Mouse (Mus musculus) urinary bladder, adult 2 months (tissue): ENCODE results near the gene Notch4. TPM values are rescaled to one million over a fixed set of nuclear protein-coding genes. Genes with fewer than 3 reads are reported as not detected.

Experiments
- DNase-seq: peaks from one replicate; pipeline ENCODE4 v3.0.0; 2022; ENCODE audit warnings: low spot score
- polyA plus RNA-seq: library from polyadenylated mRNA; depleted of rRNA; stranded (reverse); fragments of >200 nt; gene quantifications from 2 replicates; pipeline ENCODE4 v1.2.3, GENCODE M21; 2012

The Notch4 gene
- polyA plus RNA-seq, 1 experiment: 3.2 TPM

DNA sequence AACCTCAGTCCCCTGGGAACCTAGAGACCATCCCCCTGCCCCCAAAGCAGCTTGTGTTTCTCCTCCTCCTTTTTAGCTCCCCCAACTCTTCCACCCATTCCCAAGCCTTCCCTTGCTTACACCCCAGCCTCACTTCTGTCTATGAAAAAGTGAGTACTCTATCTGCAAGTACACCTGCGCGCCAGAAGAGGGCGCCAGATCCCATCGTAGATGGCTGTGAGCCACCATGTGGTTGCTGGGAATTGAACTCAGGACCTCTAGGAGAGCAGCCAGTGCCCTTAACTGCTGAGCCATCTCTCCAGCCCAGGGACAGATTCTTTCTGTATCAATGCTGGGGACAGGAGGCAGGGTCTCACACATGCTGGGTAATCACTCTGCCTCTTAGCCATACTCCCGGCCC lies 7.8 kb downstream of the Notch4 start:
- DNase-seq: no peak

GRCm38 (mm10) chr17:34572361-34572760 lies 8.3 kb downstream of the Notch4 start:
- DNase-seq: no peak

- DNase-seq: no peak
Observed at GRCm38 (mm10) chr17:34576577-34576976, 12.5 kb downstream of the Notch4 start.

DNA sequence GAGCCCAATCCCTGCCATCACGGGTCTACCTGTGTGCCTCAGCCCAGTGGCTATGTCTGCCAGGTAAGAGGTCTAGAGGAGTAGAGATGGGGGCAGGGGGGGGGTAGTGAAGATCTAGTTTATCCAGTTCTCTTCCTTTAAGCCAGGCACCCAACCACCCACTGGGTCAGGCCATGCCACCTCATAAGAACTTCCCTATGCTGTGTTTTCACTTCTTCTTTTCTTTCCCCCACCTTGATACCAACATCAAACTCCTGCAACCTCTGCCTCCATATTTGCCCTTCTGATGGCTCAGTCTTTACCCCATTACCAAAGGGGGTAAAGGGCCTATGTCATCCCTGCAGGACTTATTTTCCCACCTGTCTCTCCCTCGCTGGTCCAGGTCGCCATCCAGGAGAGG lies 14.0 kb downstream of the Notch4 start:
- no peak for DNase-seq

DNA sequence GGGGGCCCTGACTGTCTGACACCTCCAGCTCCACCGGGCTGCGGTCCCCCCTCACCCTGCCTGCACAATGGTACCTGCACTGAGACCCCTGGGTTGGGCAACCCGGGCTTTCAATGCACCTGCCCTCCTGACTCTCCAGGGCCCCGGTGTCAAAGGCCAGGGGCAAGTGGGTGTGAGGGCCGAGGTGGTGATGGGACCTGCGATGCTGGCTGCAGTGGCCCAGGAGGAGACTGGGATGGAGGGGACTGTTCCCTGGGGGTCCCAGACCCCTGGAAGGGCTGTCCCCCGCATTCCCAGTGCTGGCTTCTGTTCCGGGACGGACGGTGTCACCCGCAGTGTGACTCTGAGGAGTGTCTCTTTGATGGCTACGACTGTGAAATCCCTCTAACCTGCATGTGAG lies 18.5 kb downstream of the Notch4 start:
- no peak for DNase-seq

DNA sequence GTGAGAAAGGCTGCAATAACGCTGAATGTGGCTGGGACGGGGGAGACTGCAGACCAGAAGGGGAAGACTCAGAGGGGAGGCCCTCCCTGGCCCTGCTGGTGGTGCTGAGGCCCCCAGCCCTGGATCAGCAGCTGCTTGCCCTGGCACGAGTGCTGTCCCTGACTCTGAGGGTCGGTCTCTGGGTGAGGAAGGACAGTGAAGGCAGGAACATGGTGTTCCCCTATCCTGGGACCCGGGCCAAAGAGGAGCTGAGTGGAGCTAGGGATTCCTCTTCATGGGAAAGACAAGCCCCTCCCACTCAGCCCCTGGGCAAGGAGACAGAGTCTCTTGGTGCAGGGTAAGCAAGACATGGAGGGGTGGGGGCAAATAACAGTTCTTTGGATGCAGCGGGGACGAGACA lies 19.3 kb downstream of the Notch4 start:
- DNase-seq: no peak

GRCm38 (mm10) chr17:34583819-34584218 lies 19.8 kb downstream of the Notch4 start:
- DNase-seq: no peak

GRCm38 (mm10) chr17:34585121-34585520 lies 21.1 kb downstream of the Notch4 start:
- DNase-seq: no peak

DNA sequence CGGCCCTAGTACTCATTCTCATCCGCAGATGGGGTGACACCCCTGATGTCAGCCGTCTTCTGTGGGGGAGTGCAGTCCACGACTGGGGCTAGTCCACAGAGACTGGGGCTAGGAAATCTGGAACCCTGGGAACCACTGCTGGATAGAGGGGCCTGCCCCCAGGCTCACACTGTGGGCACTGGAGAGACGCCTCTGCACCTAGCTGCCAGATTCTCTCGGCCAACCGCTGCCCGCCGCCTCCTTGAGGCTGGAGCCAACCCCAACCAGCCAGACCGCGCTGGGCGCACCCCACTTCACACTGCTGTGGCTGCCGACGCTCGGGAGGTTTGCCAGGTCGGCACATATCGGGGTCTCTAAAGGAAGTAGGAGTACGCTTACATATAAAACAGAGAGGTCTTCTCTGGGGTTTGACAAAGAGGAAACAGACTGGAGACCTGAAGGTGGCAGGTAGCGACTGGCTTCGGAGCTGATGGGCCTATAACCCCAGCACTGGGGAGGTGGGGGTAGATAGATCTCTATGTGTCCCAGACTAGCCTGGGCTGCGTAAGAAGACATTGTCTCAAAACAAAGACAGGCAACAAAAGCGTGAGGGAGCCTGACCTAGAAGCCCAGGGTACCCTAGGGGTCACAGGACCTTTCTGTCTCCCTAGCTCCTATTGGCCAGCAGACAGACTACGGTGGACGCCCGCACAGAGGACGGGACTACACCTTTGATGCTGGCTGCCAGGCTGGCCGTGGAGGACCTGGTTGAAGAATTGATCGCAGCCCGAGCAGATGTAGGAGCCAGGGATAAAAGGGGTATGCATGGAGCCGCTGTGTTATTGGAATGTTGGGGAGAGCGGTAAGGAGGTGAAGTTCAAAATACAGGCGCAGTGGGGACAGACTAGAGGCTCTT lies 22.1 kb downstream of the Notch4 start:
- no peak for DNase-seq

- peak; percentile 56 for DNase-seq
Observed at GRCm38 (mm10) chr17:34586796-34587422, 22.8 kb downstream of the Notch4 start.

DNA sequence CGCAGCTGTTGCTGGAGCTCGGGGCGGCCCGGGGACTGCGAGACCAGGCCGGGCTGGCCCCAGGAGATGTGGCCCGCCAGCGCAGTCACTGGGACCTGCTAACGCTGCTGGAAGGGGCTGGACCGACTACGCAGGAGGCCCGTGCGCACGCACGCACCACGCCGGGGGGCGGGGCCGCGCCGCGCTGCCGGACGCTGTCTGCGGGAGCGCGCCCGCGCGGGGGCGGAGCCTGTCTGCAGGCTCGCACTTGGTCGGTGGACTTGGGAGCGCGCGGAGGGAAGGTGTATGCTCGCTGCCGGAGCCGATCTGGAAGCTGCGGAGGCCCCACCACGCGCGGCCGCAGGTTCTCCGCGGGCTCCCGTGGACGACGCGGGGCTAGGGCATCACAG lies 23.3 kb downstream of the Notch4 start:
- peak; percentile 96 for DNase-seq

DNA sequence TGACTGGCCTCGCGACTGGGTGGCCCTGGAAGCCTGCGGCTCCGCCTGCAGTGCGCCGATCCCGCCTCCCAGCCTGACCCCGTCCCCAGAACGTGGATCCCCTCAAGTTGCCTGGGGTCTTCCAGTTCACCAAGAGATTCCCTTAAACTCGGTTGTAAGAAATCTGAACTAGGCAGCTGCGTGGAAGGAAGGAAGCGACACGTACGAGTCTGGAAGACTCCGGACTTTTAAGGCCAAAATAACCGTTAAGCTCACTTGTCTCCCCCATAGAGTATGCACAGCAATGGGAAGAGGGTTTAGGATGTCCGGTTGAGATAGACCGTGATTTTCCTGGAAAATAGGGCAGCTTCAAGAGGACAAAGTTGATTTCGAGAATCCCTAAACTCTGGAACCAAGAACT lies 23.7 kb downstream of the Notch4 start:
- DNase-seq: no peak

- DNase-seq: no peak
Observed at GRCm38 (mm10) chr17:34588767-34589166, 24.7 kb downstream of the Notch4 start.

- no peak for DNase-seq
Observed at GRCm38 (mm10) chr17:34589206-34589605, 25.1 kb downstream of the Notch4 start.

DNA sequence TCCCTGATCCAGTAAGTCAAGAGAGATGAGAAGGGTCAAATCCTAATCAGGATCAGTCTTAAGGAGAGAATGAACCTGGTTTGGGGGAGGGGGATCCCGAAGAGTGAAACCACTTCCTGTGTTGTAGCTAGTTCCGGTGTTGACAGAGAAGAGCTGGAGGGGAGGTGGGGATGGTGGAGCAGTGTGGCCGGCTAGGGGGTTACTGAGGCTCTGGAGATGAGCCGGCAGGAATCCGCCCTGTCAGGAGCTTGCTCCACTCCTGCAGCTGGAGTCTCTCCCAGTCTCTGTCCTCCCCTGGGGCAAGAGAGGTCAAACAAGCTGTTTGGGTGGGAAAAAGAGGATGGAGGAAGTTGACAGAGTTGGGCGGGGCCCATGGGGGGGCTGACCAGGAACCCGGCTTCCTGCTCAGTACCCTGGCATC lies 25.6 kb downstream of the Notch4 start, which contains the start of gene Gpsm3:
Gpsm3 (plus strand) TSS at position 126 of the 421 bp plus-strand sequence.
- no peak for DNase-seq

GRCm38 (mm10) chr17:34590154-34590987 lies 26.3 kb downstream of the Notch4 start:
- DNase-seq: no peak

- DNase-seq: no peak
Observed at GRCm38 (mm10) chr17:34591029-34591993, 27.2 kb downstream of the Notch4 start, which contains the start of gene Pbx2. Pbx2 (plus strand) TSS chr17:34591266.

GRCm38 (mm10) chr17:34591994-34592375 lies 27.9 kb downstream of the Notch4 start:
- peak; percentile 75 for DNase-seq

DNA sequence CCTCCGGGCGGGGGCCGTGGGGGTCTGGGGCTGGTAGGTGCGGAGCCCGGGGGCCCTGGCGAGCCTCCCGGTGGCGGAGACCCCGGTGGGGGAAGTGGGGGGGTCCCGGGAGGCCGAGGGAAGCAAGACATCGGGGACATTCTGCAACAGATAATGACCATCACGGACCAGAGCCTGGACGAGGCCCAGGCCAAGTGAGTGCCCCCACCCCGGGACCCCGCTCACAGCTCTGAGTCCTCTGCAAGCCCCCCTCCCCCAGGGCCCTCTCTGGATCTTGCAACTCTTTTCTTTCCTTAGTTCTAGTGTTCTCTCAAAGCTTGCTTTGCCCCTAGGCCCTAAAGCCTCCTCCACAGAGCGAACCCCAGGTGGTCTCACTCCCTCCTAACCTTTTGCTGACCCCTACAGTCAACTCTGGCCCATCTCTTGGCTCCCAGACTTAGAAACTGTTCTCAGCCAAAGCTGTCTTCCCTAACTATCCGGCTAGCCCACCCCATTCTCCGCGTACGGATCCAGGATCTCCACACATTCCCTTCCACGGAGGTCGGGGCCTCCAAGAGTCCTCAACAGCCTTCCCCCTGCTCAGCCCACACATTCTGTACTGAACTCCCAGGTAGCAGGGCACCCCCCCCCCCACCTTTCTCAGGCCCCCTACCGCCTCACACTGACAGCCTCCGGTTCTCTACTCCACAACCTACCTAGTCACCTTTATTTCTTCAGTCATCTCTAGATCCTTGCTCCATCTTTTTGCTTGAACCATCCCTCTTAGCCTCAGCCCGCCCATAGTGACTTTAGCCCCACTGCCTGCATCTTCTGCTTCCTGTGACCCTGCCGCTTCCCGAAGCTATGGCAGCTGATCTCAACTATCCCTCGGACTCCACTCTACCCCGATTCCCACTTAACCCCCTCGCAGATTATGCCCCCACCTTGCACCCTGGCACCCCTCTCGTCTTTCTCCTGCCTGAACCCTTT lies 28.8 kb downstream of the Notch4 start:
- no peak for DNase-seq
